Mouse (Mus musculus) intestine, postnatal 0 days (tissue): Measurements from ENCODE around the gene Pank1. TPM values are rescaled to one million over a fixed set of nuclear protein-coding genes. Genes with fewer than 3 reads are reported as not detected.

Experiments used
- ATAC-seq: fragments of 200-750 bp; cut with Nextera tagmentation; 2 replicates; pipeline ENCODE4 v1.8.0; 2017; ENCODE audit warnings: mild to moderate bottlenecking, moderate TSS enrichment, moderate library complexity
- H3K27ac ChIP-seq: fragments of 300-500 bp; sonication (generic); 2 replicates; pipeline ENCODE4 v1.5.1; 2014; ENCODE audit warnings: mild to moderate bottlenecking, low read depth, low read length, moderate library complexity
- H3K27me3 ChIP-seq: fragments of 300-500 bp; sonication (generic); replicated peaks from 2 replicates; pipeline ENCODE4 v1.6.1; 2014; ENCODE audit warnings: low read length, mixed read lengths; ENCODE audit not compliant: control insufficient read depth, insufficient read depth
- H3K36me3 ChIP-seq: fragments of 300-500 bp; sonication (generic); 2 replicates; pipeline ENCODE4 v1.6.1; 2014; ENCODE audit warnings: mild to moderate bottlenecking, moderate library complexity; ENCODE audit not compliant: control insufficient read depth, insufficient read depth
- H3K4me1 ChIP-seq: fragments of 300-500 bp; sonication (generic); replicated peaks from 2 replicates; pipeline ENCODE4 v1.6.1; 2014; ENCODE audit warnings: antibody characterized with exemption, low read length, mixed read lengths; ENCODE audit not compliant: control insufficient read depth, insufficient read depth
- H3K4me2 ChIP-seq: fragments of 300-500 bp; sonication (generic); replicated peaks from 2 replicates; pipeline ENCODE4 v1.6.1; 2014; ENCODE audit warnings: low read depth, mild to moderate bottlenecking, moderate library complexity
- H3K4me3 ChIP-seq: fragments of 300-500 bp; sonication (generic); 2 replicates; pipeline ENCODE4 v1.5.1; 2014; ENCODE audit warnings: low read depth, low read length
- H3K9ac ChIP-seq: fragments of 300-500 bp; sonication (generic); 2 replicates; pipeline ENCODE4 v1.6.1; 2014; ENCODE audit warnings: mild to moderate bottlenecking, low read depth, low read length
- H3K9me3 ChIP-seq: fragments of 300-500 bp; sonication (generic); 2 replicates; pipeline ENCODE4 v1.6.1; 2016; ENCODE audit warnings: mixed run types; ENCODE audit not compliant: control insufficient read depth
- CTCF ChIP-seq: sonication (generic); IDR thresholded peaks from 2 replicates; pipeline ENCODE4 v1.5.1; 2016; ENCODE audit warnings: low read depth, mild to moderate bottlenecking, control low read depth, antibody characterized with exemption, moderate library complexity
- WGBS: fragments of 180-500 bp; shearing (Covaris S2); extraction: QIAGEN DNeasy Blood & Tissue Kit; methylation state at CpG from one replicate; pipeline ENCODE4 v1.1.7; 2014; 5-methylcytosine and 5-hydroxymethylcytosine counted together
- polyA plus RNA-seq: library from polyadenylated mRNA; unstranded; fragments of >200 nt; fragmentation: Nextera tagmentation; extraction: Ambion mirVana; gene quantifications from 2 replicates; pipeline ENCODE4 v1.2.1, GENCODE M21; 2015

The Pank1 gene
- polyA plus RNA-seq, 1 experiment from 2014 or later, result 3.7 TPM

DNA sequence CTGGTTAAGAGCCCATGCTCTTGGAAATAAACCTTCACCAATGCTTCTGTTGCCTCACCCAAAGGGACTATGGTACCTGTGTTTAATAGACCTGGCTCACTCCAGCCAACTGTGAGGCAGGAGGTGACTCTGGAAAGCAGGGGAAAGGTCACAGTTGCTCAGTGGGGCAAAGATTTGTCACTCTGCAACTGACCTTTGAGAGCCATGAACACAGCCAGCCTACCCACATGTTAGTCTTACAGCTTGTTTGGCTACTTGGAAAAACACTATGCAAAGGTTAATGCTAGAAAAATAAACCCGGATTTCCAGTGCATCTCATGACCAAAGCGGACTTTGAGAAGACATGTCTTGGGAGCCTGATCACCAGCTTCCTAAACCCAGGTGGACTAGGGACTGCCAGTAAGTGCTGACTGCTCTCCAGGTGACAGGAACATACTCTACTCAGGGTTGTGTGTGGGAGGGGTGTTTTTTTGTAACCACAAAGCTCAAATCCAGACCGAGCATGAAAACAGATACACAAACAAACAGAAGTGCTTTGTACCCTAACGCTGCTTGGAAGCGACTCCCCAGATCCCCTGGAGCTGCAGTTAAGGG lies 59.6 kb downstream of the Pank1 start:
- ATAC-seq, result peak; percentile 75
- Histone ChIP-seq H3K9me3 (no peaks in the 10 kb centered on the region), H3K9ac (no peak overlapping the region), H3K4me2 (no peak overlapping the region), H3K27me3 (no peaks in the 10 kb centered on the region), H3K27ac (no peak overlapping the region), H3K4me3 (no peak overlapping the region), H3K4me1 (no peaks in the 10 kb centered on the region), H3K36me3 (no peaks in the 10 kb centered on the region)
- 82% methylated on average over 5 of the region's 5 CpGs for whole genome bisulfite sequencing
- no peak for TF ChIP-seq CTCF

DNA sequence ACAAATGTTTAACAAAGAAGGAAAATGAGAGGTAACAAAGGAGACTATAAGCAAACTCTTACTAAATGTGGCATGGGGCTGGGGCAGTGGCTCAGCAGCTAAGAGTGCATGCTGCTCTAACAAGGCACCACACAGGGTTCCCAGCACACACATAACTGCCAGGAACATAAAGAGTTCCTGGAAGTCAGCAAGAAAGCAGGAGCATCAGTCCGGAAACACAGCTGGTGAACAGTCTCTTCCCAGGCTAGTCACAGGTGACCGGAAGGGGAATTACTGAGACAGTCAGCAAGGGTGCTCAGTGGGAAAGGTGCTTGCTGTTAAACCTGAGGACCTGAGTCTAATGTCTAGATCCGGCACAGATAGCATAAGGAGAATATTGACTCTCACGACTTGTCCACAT lies 63.9 kb downstream of the Pank1 start:
- Histone ChIP-seq H3K4me1 (no peaks in the 10 kb centered on the region), H3K4me3 (no peak overlapping the region)

DNA sequence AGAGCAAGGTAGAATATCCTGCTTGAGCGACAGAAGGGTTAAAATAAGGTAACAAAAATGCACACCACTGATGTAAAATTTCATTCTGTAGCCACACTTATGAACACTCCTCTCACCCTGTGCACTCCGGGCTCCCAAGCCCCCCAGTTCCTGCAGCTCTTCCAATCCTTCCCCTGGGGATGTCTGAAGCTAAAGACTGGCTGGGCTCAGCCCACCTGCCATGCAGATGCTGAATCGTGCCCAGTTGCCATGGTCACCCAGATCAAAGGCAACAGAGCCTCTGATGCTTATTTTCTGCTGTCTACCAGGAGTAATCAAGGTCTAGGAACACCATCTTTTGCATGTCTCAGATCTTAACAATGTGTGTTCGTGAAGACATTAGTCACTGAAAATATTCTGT lies 64.6 kb downstream of the Pank1 start:
- Histone ChIP-seq H3K4me2 (no peak overlapping the region), H3K27me3 (no peaks in the 10 kb centered on the region), H3K9me3 (no peaks in the 10 kb centered on the region), H3K9ac (no peak overlapping the region), H3K36me3 (peaks cover 5% of the 10 kb centered on the region; the same call in 1 of the 2 replicates), H3K4me3 (no peak overlapping the region), H3K27ac (no peak overlapping the region), H3K4me1 (no peaks in the 10 kb centered on the region)
- TF ChIP-seq CTCF, result no peak
- no peak for ATAC-seq
- 70% methylated on average over 4 of the region's 4 CpGs for WGBS

More for the DNA sequence above, 63.9 kb downstream of the Pank1 start:
- H3K27ac ChIP-seq, result no peak overlapping the region
- 76% methylated on average over 4 of the region's 4 CpGs for WGBS
- peaks cover 5% of the 10 kb centered on the region; the same call in 1 of the 2 replicates for H3K36me3 ChIP-seq
- H3K9me3 ChIP-seq, result no peaks in the 10 kb centered on the region
- ATAC-seq, result no peak
- no peak for TF ChIP-seq CTCF
- H3K9ac ChIP-seq, result no peak overlapping the region
- H3K4me2 ChIP-seq, result no peak overlapping the region
- no peaks in the 10 kb centered on the region for H3K27me3 ChIP-seq

DNA sequence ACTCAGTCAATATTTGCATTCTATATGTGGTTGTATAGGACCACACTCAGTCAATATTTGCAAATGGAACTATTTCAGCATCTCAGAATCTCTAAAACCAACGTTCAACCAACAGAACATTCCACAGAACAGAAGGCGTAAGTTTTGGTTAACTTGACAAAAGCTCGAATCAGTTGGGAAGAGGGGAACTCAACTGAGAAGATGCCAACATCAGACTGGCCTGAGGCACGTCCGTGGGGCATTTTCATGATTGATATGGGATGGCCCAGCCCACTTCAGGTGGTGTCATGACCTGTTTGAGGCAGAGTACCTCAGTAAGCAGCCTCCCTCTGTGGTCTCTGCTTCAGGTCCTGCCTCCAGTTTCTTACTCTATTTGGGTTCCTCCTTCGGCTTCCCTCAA lies 65.3 kb downstream of the Pank1 start:
- H3K9ac ChIP-seq, result no peak overlapping the region
- no peaks in the 10 kb centered on the region for H3K9me3 ChIP-seq
- 73% methylated on average over 6 of the region's 6 CpGs for WGBS
- ATAC-seq, result no peak
- no peaks in the 10 kb centered on the region for H3K27me3 ChIP-seq
- peaks cover 5% of the 10 kb centered on the region; the same call in 1 of the 2 replicates for H3K36me3 ChIP-seq
- no peak overlapping the region for H3K4me2 ChIP-seq
- H3K4me1 ChIP-seq, result no peaks in the 10 kb centered on the region
- no peak overlapping the region for H3K4me3 ChIP-seq
- no peak overlapping the region for H3K27ac ChIP-seq
- TF ChIP-seq CTCF, result no peak

DNA sequence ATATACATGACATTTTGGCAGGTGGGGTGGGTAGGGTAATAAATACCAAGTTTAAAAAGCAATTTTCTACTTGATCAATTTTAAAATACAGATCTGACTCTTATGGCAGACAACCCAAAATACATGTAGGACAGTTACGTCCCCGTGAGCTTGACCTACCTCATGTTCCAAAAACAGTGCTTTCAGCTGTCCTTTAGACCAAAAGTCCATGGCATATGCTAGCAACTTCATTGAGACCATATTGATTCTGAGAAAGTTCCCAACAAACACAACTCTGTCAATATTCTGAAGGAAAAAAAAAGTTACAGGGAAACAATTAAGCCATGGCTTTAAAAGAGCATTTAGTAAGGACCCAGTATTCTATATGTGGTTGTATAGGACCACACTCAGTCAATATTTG lies 65.7 kb downstream of the Pank1 start:
- H3K27ac ChIP-seq, result no peak overlapping the region
- no peak overlapping the region for H3K4me2 ChIP-seq
- no peak for TF ChIP-seq CTCF
- H3K9ac ChIP-seq, result no peak overlapping the region
- H3K9me3 ChIP-seq, result no peaks in the 10 kb centered on the region
- no peaks in the 10 kb centered on the region for H3K4me1 ChIP-seq
- ATAC-seq, result no peak
- H3K4me3 ChIP-seq, result no peak overlapping the region
- peaks cover 5% of the 10 kb centered on the region; the same call in 1 of the 2 replicates for H3K36me3 ChIP-seq
- 97% methylated on average over 2 of the region's 2 CpGs for WGBS
- no peaks in the 10 kb centered on the region for H3K27me3 ChIP-seq

DNA sequence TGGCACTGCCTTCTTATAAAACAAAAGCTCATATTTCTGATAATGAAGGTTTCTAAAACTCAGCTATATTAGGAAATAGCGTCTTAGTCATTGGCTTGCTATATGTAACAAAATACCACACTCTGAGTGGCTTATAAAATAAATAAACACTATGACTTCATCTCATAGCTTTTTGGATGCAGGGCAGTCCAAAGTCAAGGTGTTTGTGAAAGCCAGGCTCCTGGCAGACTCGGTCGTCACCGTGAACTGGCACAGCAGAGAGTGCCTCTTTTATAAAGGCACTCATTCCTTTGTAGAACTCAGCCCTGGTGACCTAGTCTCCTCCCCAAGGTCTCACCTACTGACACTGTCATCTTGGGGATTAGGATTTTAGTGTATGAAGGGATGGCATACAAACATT lies 66.5 kb downstream of the Pank1 start:
- no peak for ATAC-seq
- H3K36me3 ChIP-seq, result peaks cover 5% of the 10 kb centered on the region; the same call in 1 of the 2 replicates
- 83% methylated on average over 4 of the region's 4 CpGs for WGBS

DNA sequence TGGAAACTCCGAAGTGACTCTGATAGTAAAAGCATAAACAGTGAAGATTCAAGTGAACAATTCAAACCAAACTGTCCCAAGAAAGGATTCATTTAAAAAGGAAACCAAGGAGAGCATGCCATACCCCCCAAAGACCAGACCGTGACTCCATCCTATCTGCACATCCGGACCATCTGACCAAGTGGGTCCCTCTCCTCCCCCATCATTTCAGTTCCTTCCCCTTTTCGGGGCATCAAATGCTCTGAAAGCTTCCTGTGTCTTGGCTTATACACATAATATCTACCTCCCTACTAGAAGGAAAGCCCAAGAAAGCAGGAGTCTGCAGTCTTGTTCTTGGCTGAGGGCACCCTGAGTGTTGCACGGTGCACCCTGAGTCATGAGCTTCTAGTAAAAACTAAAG lies 72.1 kb downstream of the Pank1 start:
- Histone ChIP-seq H3K4me3 (no peak overlapping the region), H3K4me2 (no peak overlapping the region), H3K9ac (no peak overlapping the region), H3K36me3 (peaks cover 3% of the 10 kb centered on the region; the same call in 1 of the 2 replicates), H3K27me3 (no peaks in the 10 kb centered on the region), H3K27ac (no peak overlapping the region), H3K4me1 (no peaks in the 10 kb centered on the region), H3K9me3 (no peaks in the 10 kb centered on the region)
- ATAC-seq, result no peak
- 87% methylated on average over 5 of the region's 5 CpGs for WGBS
- TF ChIP-seq CTCF, result no peak

More for the DNA sequence above, 66.5 kb downstream of the Pank1 start:
- H3K4me3 ChIP-seq, result no peak overlapping the region
- H3K9me3 ChIP-seq, result no peaks in the 10 kb centered on the region
- no peak for TF ChIP-seq CTCF
- H3K4me2 ChIP-seq, result no peak overlapping the region
- H3K27ac ChIP-seq, result no peak overlapping the region
- no peaks in the 10 kb centered on the region for H3K4me1 ChIP-seq
- H3K9ac ChIP-seq, result no peak overlapping the region
- no peaks in the 10 kb centered on the region for H3K27me3 ChIP-seq
